Mouse (Mus musculus) urinary bladder, postnatal 10 days (tissue): ENCODE results near the gene 4921524J17Rik.

Experiments used
- DNase-seq: peaks from one replicate; pipeline ENCODE4 v3.0.0; 2022; ENCODE audit warnings: low spot score

The 4921524J17Rik gene

DNA sequence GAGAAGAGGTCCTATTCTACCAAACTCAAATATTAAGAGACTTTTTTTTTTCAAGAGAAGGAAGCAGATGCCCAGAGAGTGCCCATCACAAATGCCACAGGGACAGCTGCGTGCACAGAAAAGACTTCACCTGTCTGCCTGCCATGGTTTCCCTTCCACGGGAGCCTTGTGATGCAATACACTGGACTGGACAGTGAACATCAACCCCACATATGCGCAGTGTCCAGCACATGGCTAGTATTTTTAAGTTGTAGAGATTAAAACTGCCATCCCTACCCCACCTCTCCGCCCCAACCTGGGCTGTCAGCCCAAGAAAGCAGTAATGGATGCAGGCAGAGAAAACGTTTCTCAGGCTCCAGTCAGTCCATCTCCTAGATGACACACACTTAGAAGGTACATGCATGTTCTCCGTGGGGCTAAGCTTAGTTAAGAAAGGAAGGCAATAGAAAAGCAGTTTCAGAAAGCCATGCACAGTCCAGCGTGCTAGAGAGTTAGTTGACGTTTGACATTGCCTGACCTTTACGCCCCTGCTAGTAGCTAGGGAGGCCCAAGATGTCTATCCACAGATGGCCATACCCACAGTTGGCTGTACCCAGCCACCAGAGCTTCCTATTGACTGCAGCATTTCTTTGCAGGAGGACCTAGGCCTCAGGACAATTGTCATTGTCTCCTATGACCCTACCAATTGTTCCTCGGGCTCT, 52.4 kb downstream of the 4921524J17Rik start:
- DNase-seq: no peak

DNA sequence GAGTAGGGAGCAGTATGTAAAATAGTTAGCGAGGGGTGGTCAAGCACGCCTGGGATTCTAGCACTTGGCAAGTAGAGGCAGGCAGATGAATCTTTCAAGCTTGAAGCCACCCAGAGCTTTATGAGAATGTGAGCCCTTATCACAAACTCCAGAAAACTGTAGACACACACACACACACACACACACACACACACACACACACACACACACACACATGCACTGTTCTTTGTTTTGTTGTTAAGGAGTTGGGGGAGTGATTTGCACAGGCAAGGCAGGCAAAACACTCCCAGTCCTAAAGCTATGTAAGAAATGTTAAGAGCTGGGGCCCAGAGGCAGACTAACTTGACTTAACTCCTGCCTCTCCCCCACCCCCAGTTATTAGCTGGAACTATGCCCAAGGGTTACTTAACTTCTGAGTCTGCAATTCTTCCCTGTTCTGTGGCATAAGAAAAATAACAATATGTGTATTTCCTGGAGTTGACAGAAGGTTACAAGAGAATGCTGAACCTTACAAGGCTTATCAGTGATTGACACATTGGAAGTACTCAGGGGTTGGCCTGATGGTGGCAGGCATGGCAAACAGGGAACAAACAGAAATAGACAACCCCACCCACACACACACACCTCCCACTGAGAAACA, 53.4 kb downstream of the 4921524J17Rik start:
- DNase-seq: no peak

GRCm38 (mm10) chr8:85376516-85376915, 56.1 kb downstream of the 4921524J17Rik start:
- DNase-seq: no peak

DNA sequence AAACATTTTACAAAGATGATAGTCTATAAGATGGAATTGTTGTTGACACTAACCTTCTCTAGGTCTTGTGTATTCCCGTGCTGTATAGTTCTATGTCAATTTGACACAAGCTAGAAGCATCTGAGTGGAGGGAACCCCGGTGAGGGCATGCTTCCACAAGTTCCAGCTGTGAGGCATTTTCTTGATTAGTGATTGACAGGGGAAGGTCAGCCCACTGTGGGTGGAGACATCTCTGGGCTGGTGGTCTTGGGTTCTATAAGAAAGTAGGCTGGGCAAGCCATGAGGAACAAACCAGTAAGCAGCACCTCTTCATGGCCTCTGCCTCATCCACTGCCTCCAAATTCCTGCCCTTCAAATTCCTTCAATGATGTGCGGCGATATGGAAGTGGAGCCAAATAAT, 58.3 kb downstream of the 4921524J17Rik start:
- no peak for DNase-seq

- no peak for DNase-seq
Measured at GRCm38 (mm10) chr8:85373435-85374039, 59.1 kb downstream of the 4921524J17Rik start.

GRCm38 (mm10) chr8:85372465-85372839, 60.2 kb downstream of the 4921524J17Rik start:
- no peak for DNase-seq

- no peak for DNase-seq
Measured at GRCm38 (mm10) chr8:85371736-85372464, 60.7 kb downstream of the 4921524J17Rik start.

DNA sequence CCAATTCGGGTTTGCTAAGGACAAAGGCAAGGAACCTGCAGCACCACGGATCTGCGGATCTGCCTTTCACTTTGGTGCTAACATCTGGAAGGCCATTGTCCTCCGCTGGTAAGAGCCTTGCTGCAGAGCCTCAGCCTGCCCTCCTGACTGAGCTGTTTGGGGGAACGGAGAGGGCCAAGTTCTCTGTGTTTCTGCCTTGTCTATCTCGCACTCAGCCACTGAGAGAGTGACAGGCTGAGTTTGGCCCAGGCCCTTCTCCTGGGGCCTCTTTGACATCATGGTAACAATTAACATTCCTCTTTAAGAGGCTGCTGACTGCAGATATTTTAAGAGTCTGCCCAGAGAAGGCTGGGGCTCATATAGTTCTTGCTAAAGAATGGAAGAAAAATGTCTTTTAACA, 67.5 kb downstream of the 4921524J17Rik start:
- no peak for DNase-seq

DNA sequence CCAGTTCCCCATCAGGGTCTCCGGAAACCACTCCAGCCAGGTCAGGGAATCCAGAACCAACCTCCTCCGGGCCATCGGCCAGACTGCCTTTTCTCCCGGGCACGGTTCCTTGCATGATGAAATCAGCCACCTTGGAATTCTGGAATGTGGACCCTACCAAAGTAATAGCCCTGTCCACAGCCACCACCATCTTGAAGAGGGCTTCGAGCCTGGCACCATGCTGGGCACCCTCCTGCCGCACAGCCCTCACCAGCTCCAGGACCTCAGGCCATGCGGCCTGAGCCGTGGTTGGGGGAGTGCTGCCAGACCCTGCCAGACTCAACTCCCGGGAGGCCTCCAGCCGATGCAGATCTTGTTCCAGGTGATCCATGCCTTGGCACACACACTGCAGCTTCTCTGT, 68.0 kb downstream of the 4921524J17Rik start:
- no peak for DNase-seq

- DNase-seq: no peak
Measured at GRCm38 (mm10) chr8:85363406-85363805, 69.2 kb downstream of the 4921524J17Rik start.

- no peak for DNase-seq
Measured at GRCm38 (mm10) chr8:85362211-85362610, 70.4 kb downstream of the 4921524J17Rik start.
